Mouse (Mus musculus): ENCODE measurements at regions not wholly inside any gene's neighbourhood (a gene's known extent, or its start where the extent isn't known, plus 50 kb on each side); places are given as distances from the start of the nearest gene placed in this dataset.

GRCm38 (mm10) chr9:30848249-30848648 lies 74.0 kb downstream of the Adamts15 start:
- H3K36me3 ChIP-seq (replicated peaks; ENCODE audit: low read length) = no peaks in the 10 kb centered on the region
- no peak for TF ChIP-seq FLI1 (IDR thresholded peaks at IDR 0.05; ENCODE audit: low read length)
- no peak for TF ChIP-seq GATA1 (IDR thresholded peaks at IDR 0.05; ENCODE audit: borderline replicate concordance, low read length)
- H3K27me3 ChIP-seq (replicated peaks) = no peaks in the 10 kb centered on the region
- no peak overlapping the region for H3K4me3 ChIP-seq (replicated peaks)
- H3K9me3 ChIP-seq = peaks cover 8% of the 10 kb centered on the region; the same call in 1 of the 2 replicates
- H3K4me1 ChIP-seq = no peaks in the 10 kb centered on the region

GRCm38 (mm10) chr9:30845609-30846290 lies 76.5 kb downstream of the Adamts15 start:
- TF ChIP-seq FLI1 (IDR thresholded peaks at IDR 0.05; ENCODE audit: low read length) (no peak), GATA1 (IDR thresholded peaks at IDR 0.05; ENCODE audit: borderline replicate concordance, low read length) (no peak)
- Histone ChIP-seq H3K4me3 (replicated peaks) (no peak overlapping the region), H3K36me3 (replicated peaks; ENCODE audit: low read length) (no peaks in the 10 kb centered on the region), H3K4me1 (no peaks in the 10 kb centered on the region), H3K27me3 (replicated peaks) (no peaks in the 10 kb centered on the region), H3K9me3 (peaks cover 16% of the 10 kb centered on the region; the same call in 1 of the 2 replicates)

GRCm38 (mm10) chr9:30844079-30844563 lies 78.1 kb downstream of the Adamts15 start:
- H3K4me1 ChIP-seq = no peaks in the 10 kb centered on the region
- H3K4me3 ChIP-seq (replicated peaks) = peak overlapping the region; percentile 29
- H3K9me3 ChIP-seq = peaks cover 16% of the 10 kb centered on the region; the same call in 1 of the 2 replicates
- H3K36me3 ChIP-seq (replicated peaks; ENCODE audit: low read length) = no peaks in the 10 kb centered on the region
- TF ChIP-seq FLI1 (IDR thresholded peaks at IDR 0.05; ENCODE audit: low read length) (no peak), GATA1 (IDR thresholded peaks at IDR 0.05; ENCODE audit: borderline replicate concordance, low read length) (no peak)
- H3K27me3 ChIP-seq (replicated peaks) = no peaks in the 10 kb centered on the region

GRCm38 (mm10) chr9:30834908-30835307 lies 87.3 kb downstream of the Adamts15 start:
- Histone ChIP-seq H3K9me3 (peaks cover 7% of the 10 kb centered on the region; the same call in 1 of the 2 replicates), H3K36me3 (replicated peaks; ENCODE audit: low read length) (no peaks in the 10 kb centered on the region), H3K4me3 (replicated peaks) (no peak overlapping the region), H3K4me1 (no peaks in the 10 kb centered on the region), H3K27me3 (replicated peaks) (no peaks in the 10 kb centered on the region)
- TF ChIP-seq FLI1 (IDR thresholded peaks at IDR 0.05; ENCODE audit: low read length) (no peak), GATA1 (IDR thresholded peaks at IDR 0.05; ENCODE audit: borderline replicate concordance, low read length) (no peak)

GRCm38 (mm10) chr9:30834565-30834905 lies 87.7 kb downstream of the Adamts15 start:
- H3K36me3 ChIP-seq (replicated peaks; ENCODE audit: low read length) = no peaks in the 10 kb centered on the region
- TF ChIP-seq FLI1 (IDR thresholded peaks at IDR 0.05; ENCODE audit: low read length) (no peak), GATA1 (IDR thresholded peaks at IDR 0.05; ENCODE audit: borderline replicate concordance, low read length) (no peak)
- H3K9me3 ChIP-seq = peaks cover 7% of the 10 kb centered on the region; the same call in 1 of the 2 replicates
- H3K4me1 ChIP-seq = no peaks in the 10 kb centered on the region
- H3K27me3 ChIP-seq (replicated peaks) = no peaks in the 10 kb centered on the region
- H3K4me3 ChIP-seq (replicated peaks) = no peak overlapping the region

- no peaks in the 10 kb centered on the region for H3K4me1 ChIP-seq
- peak overlapping the region; percentile 10 for H3K4me3 ChIP-seq (replicated peaks)
- H3K36me3 ChIP-seq (replicated peaks; ENCODE audit: low read length) = no peaks in the 10 kb centered on the region
- H3K27me3 ChIP-seq (replicated peaks) = no peaks in the 10 kb centered on the region
- TF ChIP-seq GATA1 (IDR thresholded peaks at IDR 0.05; ENCODE audit: borderline replicate concordance, low read length) (no peak), FLI1 (IDR thresholded peaks at IDR 0.05; ENCODE audit: low read length) (no peak)
- peaks cover 7% of the 10 kb centered on the region; the same call in 1 of the 2 replicates for H3K9me3 ChIP-seq
These were observed 88.3 kb downstream of the Adamts15 start for GRCm38 (mm10) chr9:30833836-30834564.

GRCm38 (mm10) chr9:30829158-30829870 lies 92.9 kb downstream of the Adamts15 start:
- Histone ChIP-seq H3K4me1 (no peaks in the 10 kb centered on the region), H3K36me3 (replicated peaks; ENCODE audit: low read length) (no peaks in the 10 kb centered on the region), H3K27me3 (replicated peaks) (no peaks in the 10 kb centered on the region), H3K4me3 (replicated peaks) (no peak overlapping the region), H3K9me3 (peaks cover 6% of the 10 kb centered on the region; the same call in 1 of the 2 replicates)
- TF ChIP-seq GATA1 (IDR thresholded peaks at IDR 0.05; ENCODE audit: borderline replicate concordance, low read length) = no peak
- no peak for TF ChIP-seq FLI1 (IDR thresholded peaks at IDR 0.05; ENCODE audit: low read length)

GRCm38 (mm10) chr9:30827780-30828179 lies 94.5 kb downstream of the Adamts15 start:
- TF ChIP-seq GATA1 (IDR thresholded peaks at IDR 0.05; ENCODE audit: borderline replicate concordance, low read length) (no peak), FLI1 (IDR thresholded peaks at IDR 0.05; ENCODE audit: low read length) (no peak)
- H3K27me3 ChIP-seq (replicated peaks) = no peaks in the 10 kb centered on the region
- no peaks in the 10 kb centered on the region for H3K9me3 ChIP-seq
- H3K4me3 ChIP-seq (replicated peaks) = no peak overlapping the region
- H3K4me1 ChIP-seq = no peaks in the 10 kb centered on the region
- no peaks in the 10 kb centered on the region for H3K36me3 ChIP-seq (replicated peaks; ENCODE audit: low read length)

- no peaks in the 10 kb centered on the region for H3K4me1 ChIP-seq
- H3K27me3 ChIP-seq (replicated peaks) = no peaks in the 10 kb centered on the region
- no peak overlapping the region for H3K4me3 ChIP-seq (replicated peaks)
- H3K9me3 ChIP-seq = no peaks in the 10 kb centered on the region
- H3K36me3 ChIP-seq (replicated peaks; ENCODE audit: low read length) = no peaks in the 10 kb centered on the region
- no peak for TF ChIP-seq FLI1 (IDR thresholded peaks at IDR 0.05; ENCODE audit: low read length)
- no peak for TF ChIP-seq GATA1 (IDR thresholded peaks at IDR 0.05; ENCODE audit: borderline replicate concordance, low read length)
These were observed 98.1 kb downstream of the Adamts15 start for GRCm38 (mm10) chr9:30824056-30824625.

All from megakaryocyte, embryonic 14.5 days (primary cell).